Mouse (Mus musculus) forebrain, embryonic 14.5 days (tissue): ENCODE data around the gene Cnot6. TPM values are rescaled to one million over a fixed set of nuclear protein-coding genes. Genes with fewer than 3 reads are reported as not detected.

Experiments
- ATAC-seq: fragments of 200-750 bp; cut with Nextera tagmentation; 2 replicates; pipeline ENCODE4 v1.8.0; 2017; ENCODE audit warnings: mild to moderate bottlenecking, moderate library complexity
- DNase-seq: peaks from one replicate; pipeline ENCODE4 v3.0.0-alpha.2; 2015; ENCODE audit warnings: low spot score
- H3K27ac ChIP-seq: fragments of 300-500 bp; sonication (generic); 2 replicates; pipeline ENCODE4 v1.5.1; 2014; ENCODE audit warnings: low read depth, mild to moderate bottlenecking, control low read depth, low read length, moderate library complexity
- H3K27me3 ChIP-seq: fragments of 300-500 bp; sonication (generic); replicated peaks from 2 replicates; pipeline ENCODE4 v1.6.1; 2014; ENCODE audit warnings: low read length, control low read depth, mixed read lengths; ENCODE audit not compliant: control insufficient read depth, insufficient read depth
- H3K36me3 ChIP-seq: fragments of 300-500 bp; sonication (generic); 2 replicates; pipeline ENCODE4 v1.6.1; 2014; ENCODE audit warnings: low read length, control low read depth; ENCODE audit not compliant: control insufficient read depth, insufficient read depth
- H3K4me1 ChIP-seq: fragments of 300-500 bp; sonication (generic); 2 replicates; pipeline ENCODE4 v1.6.1; 2014; ENCODE audit warnings: antibody characterized with exemption, low read length, control low read depth; ENCODE audit not compliant: control insufficient read depth, insufficient read depth
- H3K4me2 ChIP-seq: fragments of 300-500 bp; sonication (generic); 2 replicates; pipeline ENCODE4 v1.6.1; 2014; ENCODE audit warnings: mild to moderate bottlenecking, control low read depth, low read length
- H3K4me3 ChIP-seq: fragments of 300-500 bp; sonication (generic); 2 replicates; pipeline ENCODE4 v1.5.1; 2014; ENCODE audit warnings: low read depth, low read length, control low read depth
- H3K9ac ChIP-seq: fragments of 300-500 bp; sonication (generic); 2 replicates; pipeline ENCODE4 v1.6.1; 2014; ENCODE audit warnings: mild to moderate bottlenecking, low read length, control low read depth, moderate library complexity
- H3K9me3 ChIP-seq: fragments of 300-500 bp; sonication (generic); replicated peaks from 2 replicates; pipeline ENCODE4 v1.6.1; 2016; ENCODE audit warnings: low read length, control low read depth, mixed read lengths; ENCODE audit not compliant: control insufficient read depth
- WGBS: fragments of 180-500 bp; shearing (Covaris S2); extraction: QIAGEN DNeasy Blood & Tissue Kit; methylation state at CpG from one replicate; pipeline ENCODE4 v1.1.7; 2014; 5-methylcytosine and 5-hydroxymethylcytosine counted together
- polyA plus RNA-seq: library from polyadenylated mRNA; unstranded; fragments of >200 nt; fragmentation: Nextera tagmentation; extraction: Ambion mirVana; gene quantifications from 2 replicates; pipeline ENCODE4 v1.2.1, GENCODE M21; 2014

Gene Cnot6
- 56.3 and 58.8 TPM in 2 replicates for polyA plus RNA-seq

DNA sequence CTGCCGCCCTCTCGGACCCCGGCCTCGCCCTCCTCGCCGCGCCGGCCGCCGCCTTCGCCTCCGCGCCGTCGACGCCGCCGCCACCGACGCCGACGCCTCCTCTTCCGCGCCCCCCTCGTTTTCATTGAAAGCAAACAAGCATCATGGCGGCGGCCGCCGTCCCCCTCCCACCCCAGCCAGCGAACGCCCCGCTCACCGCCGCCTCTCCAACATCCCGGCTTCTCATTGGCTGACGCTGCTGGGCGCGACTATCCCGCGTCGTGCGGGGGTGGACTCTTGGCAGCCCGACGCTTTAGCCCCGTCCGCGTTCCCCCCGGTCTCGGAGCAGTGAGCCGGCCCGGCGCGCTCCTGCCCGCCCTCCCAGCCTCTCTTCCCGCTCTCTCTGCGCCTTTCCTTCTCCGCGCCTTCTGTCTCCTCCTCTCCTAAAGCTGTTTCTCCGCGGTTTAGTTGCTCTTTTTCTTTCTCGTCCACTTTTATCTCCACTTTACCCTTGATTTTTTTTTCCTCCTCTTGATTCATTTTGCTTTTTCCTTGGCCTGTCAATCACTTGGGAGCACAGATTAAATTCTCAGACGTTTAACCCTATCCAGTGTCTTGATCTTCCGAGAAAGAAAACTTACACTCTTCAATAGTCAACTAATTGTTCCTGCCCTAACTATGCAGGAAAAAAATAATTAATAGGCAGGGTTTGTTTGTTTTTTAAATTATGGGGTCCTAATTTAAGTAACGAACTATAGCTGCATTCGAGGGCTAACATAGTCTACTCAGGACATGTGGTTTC is at the start of gene Cnot6:
Gene Cnot6, minus strand, starts transcription at position 169 of the 781 bp plus-strand sequence.
- Histone ChIP-seq H3K9me3 (no peaks in the 10 kb centered on the region), H3K4me1 (peaks cover 29% of the 10 kb centered on the region), H3K27ac (peak within 1 kb of the TSS; percentile 93), H3K27me3 (no peaks in the 10 kb centered on the region), H3K9ac (peak within 1 kb of the TSS; percentile 99), H3K4me3 (peak within 1 kb of the TSS; percentile 99), H3K36me3 (peaks cover 3% of the 10 kb centered on the region; the same call in 1 of the 2 replicates), H3K4me2 (peak within 1 kb of the TSS; percentile 73)
- WGBS = 1% methylated on average over 63 of the region's 65 CpGs
- ATAC-seq (peak; percentile 98), DNase-seq (peak; percentile 98)

GRCm38 (mm10) chr11:49761130-49761529 is 48.6 kb upstream of the Cnot6 start:
- Histone ChIP-seq H3K4me3 (no peak overlapping the region), H3K9ac (no peak overlapping the region), H3K4me1 (0 out of 2 replicates have a peak, but pooled peaks cover 3% of the 10 kb centered on the region), H3K36me3 (no peaks in the 10 kb centered on the region), H3K4me2 (no peak overlapping the region), H3K9me3 (no peaks in the 10 kb centered on the region), H3K27ac (no peak overlapping the region), H3K27me3 (no peaks in the 10 kb centered on the region)
- DNase-seq (no peak), ATAC-seq (no peak)
- 92% methylated on average over 5 of the region's 5 CpGs for WGBS

GRCm38 (mm10) chr11:49758096-49758495 is 45.6 kb upstream of the Cnot6 start:
- DNase-seq (no peak), ATAC-seq (no peak)
- H3K27me3 ChIP-seq = no peaks in the 10 kb centered on the region
- no peaks in the 10 kb centered on the region for H3K9me3 ChIP-seq
- H3K36me3 ChIP-seq = no peaks in the 10 kb centered on the region
- no peak overlapping the region for H3K9ac ChIP-seq
- no peak overlapping the region for H3K4me2 ChIP-seq
- no peak overlapping the region for H3K4me3 ChIP-seq
- 82% methylated on average over 3 of the region's 3 CpGs for WGBS
- H3K27ac ChIP-seq = no peak overlapping the region
- H3K4me1 ChIP-seq = no peaks in the 10 kb centered on the region

GRCm38 (mm10) chr11:49754958-49755665 is 42.6 kb upstream of the Cnot6 start:
- H3K36me3 ChIP-seq = no peaks in the 10 kb centered on the region
- H3K27me3 ChIP-seq = no peaks in the 10 kb centered on the region
- H3K4me2 ChIP-seq = no peak overlapping the region
- H3K9me3 ChIP-seq = no peaks in the 10 kb centered on the region
- no peak overlapping the region for H3K4me3 ChIP-seq
- no peak overlapping the region for H3K27ac ChIP-seq
- no peaks in the 10 kb centered on the region for H3K4me1 ChIP-seq
- ATAC-seq (no peak), DNase-seq (no peak)
- 63% methylated on average over 12 of the region's 12 CpGs for WGBS
- no peak overlapping the region for H3K9ac ChIP-seq

- H3K4me1 ChIP-seq = no peaks in the 10 kb centered on the region
- DNase-seq (no peak), ATAC-seq (no peak)
- no peaks in the 10 kb centered on the region for H3K27me3 ChIP-seq
- no peak overlapping the region for H3K9ac ChIP-seq
- H3K9me3 ChIP-seq = no peaks in the 10 kb centered on the region; the same call in 1 of the 2 replicates
- no peak overlapping the region for H3K4me2 ChIP-seq
- H3K27ac ChIP-seq = no peak overlapping the region
- WGBS = 100% methylated on average over 1 of the region's 1 CpGs
- no peak overlapping the region for H3K4me3 ChIP-seq
- H3K36me3 ChIP-seq = no peaks in the 10 kb centered on the region
Measured at GRCm38 (mm10) chr11:49746756-49747155, 34.2 kb upstream of the Cnot6 start.

GRCm38 (mm10) chr11:49745839-49746238 is 33.3 kb upstream of the Cnot6 start:
- Histone ChIP-seq H3K4me2 (no peak overlapping the region), H3K9me3 (no peaks in the 10 kb centered on the region; the same call in 1 of the 2 replicates), H3K9ac (no peak overlapping the region), H3K27ac (no peak overlapping the region), H3K4me3 (no peak overlapping the region), H3K27me3 (no peaks in the 10 kb centered on the region), H3K4me1 (no peaks in the 10 kb centered on the region), H3K36me3 (no peaks in the 10 kb centered on the region)
- ATAC-seq (no peak), DNase-seq (peak; percentile 31)
- WGBS = 59% methylated on average over 3 of the region's 3 CpGs

- Histone ChIP-seq H3K27ac (no peak overlapping the region), H3K4me1 (no peaks in the 10 kb centered on the region), H3K36me3 (no peaks in the 10 kb centered on the region), H3K9me3 (no peaks in the 10 kb centered on the region; the same call in 1 of the 2 replicates), H3K27me3 (no peaks in the 10 kb centered on the region), H3K4me3 (no peak overlapping the region), H3K4me2 (no peak overlapping the region), H3K9ac (no peak overlapping the region)
- ATAC-seq (no peak), DNase-seq (no peak)
Measured at GRCm38 (mm10) chr11:49744981-49745380, 32.5 kb upstream of the Cnot6 start.

DNA sequence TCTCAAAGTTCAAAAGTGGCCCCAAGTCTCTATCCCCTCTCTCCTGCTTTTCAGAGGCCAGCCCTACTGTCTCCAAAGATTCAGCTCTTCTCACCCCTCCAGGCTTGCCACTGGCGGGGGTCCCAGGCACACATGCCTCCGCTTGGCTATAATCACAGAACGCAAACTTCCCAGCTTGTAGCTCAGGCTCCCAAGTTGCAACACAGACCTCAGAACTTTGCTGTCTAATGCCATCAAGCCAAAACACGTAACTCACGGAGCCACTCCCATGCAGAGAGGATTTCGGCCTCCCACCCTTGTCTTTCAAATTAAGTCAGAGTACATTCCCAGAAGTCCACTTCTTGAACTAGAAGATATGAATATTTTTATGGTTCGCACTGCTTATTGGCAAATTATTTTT is 31.1 kb upstream of the Cnot6 start:
- no peak for DNase-seq
- ATAC-seq = no peak
- H3K36me3 ChIP-seq = no peaks in the 10 kb centered on the region

DNA sequence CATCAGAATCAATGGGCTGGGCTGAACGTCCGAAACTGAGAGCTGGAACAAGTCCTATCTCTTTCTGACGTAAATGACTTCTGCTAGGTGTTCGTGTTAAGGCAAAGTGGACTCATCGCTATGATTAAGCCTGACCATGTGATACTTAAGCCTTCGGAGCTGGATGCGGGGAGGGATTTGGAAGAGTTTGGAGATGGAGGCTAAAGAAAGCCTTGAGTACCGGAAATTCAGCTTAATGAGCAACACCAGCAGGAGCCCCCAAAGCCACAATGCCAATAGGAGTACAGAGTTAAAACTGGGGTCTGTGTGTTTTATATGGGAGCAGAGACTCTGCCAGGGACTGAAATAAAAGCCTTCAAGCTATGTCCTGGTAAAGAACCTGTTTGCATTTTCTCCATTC is 29.7 kb upstream of the Cnot6 start:
- 57% methylated on average over 8 of the region's 8 CpGs for WGBS
- no peaks in the 10 kb centered on the region for H3K9me3 ChIP-seq

More for the DNA sequence above, 31.1 kb upstream of the Cnot6 start:
- Histone ChIP-seq H3K27me3 (no peaks in the 10 kb centered on the region), H3K27ac (no peak overlapping the region), H3K4me2 (no peak overlapping the region), H3K9me3 (no peaks in the 10 kb centered on the region), H3K4me3 (no peak overlapping the region), H3K9ac (no peak overlapping the region), H3K4me1 (no peaks in the 10 kb centered on the region)
- 96% methylated on average over 7 of the region's 7 CpGs for WGBS

More for the DNA sequence above, 29.7 kb upstream of the Cnot6 start:
- DNase-seq (no peak), ATAC-seq (no peak)
- H3K27ac ChIP-seq = no peak overlapping the region
- H3K36me3 ChIP-seq = no peaks in the 10 kb centered on the region
- H3K4me3 ChIP-seq = no peak overlapping the region
- no peaks in the 10 kb centered on the region for H3K4me1 ChIP-seq
- H3K9ac ChIP-seq = no peak overlapping the region
- no peak overlapping the region for H3K4me2 ChIP-seq
- no peaks in the 10 kb centered on the region for H3K27me3 ChIP-seq
